ENCODE assay signal across 9 mouse cellular contexts in the genomic region with DNA sequence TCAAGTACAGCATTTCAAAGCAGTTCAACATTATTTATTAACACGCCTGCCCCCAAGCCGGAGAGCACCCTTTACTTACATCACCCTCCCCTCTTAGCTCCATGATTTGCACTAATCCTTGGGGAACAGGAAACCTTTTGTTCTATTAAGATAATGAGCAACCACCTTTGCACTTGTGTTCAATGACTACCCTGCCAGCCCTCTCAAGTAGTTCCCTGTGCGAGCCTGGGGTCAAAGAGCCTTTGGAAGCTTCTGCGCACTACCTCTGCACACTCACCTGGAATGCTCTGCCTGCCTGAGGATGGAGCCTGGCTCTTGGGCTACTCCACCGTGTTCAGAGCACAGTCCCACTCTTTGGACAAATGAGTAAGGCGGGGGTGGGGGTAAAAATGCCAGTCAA.
"Had no signal": no experiment of that assay in that cellular context is flagged by ENCODE, and none has a peak within 500 bp of the region (broad histone marks: within the 10 kb centered on the region; RNA-seq: fewer than 3 reads in every experiment).

No protein-coding gene starts in this region.

- H3K4me1 ChIP-seq: stomach, embryonic 15.5 days had no signal

- H3K4me2 ChIP-seq: hindbrain, embryonic 14.5 days; limb, embryonic 12.5 days; midbrain, embryonic 13.5 days; stomach, embryonic 15.5 days had no signal

- H3K4me3 ChIP-seq: layer of hippocampus, adult 2 months; limb, embryonic 12.5 days; midbrain, embryonic 13.5 days; stomach, embryonic 15.5 days had no signal

- H3K9ac ChIP-seq: hindbrain, embryonic 14.5 days; limb, embryonic 12.5 days; liver, embryonic 14.5 days; midbrain, embryonic 13.5 days; stomach, embryonic 15.5 days had no signal

- H3K36me3 ChIP-seq: limb, embryonic 12.5 days; midbrain, embryonic 13.5 days; stomach, embryonic 15.5 days had no signal

- DNase-seq: liver; right cerebral cortex, postnatal 14 days; thymus, postnatal 4 days had no signal

- ATAC-seq: midbrain, embryonic 13.5 days had no signal

- H3K27me3 ChIP-seq: stomach, embryonic 15.5 days had no signal

- H3K9me3 ChIP-seq: midbrain, embryonic 13.5 days; stomach, embryonic 15.5 days had no signal

- H3K27ac ChIP-seq: hindbrain, embryonic 14.5 days; layer of hippocampus, adult 2 months; limb, embryonic 12.5 days; liver, embryonic 14.5 days; midbrain, embryonic 13.5 days; stomach, embryonic 15.5 days had no signal
